Mouse (Mus musculus) embryonic facial prominence, embryonic 15.5 days (tissue): ENCODE results near the gene Fras1. TPM values are rescaled to one million over a fixed set of nuclear protein-coding genes. Genes with fewer than 3 reads are reported as not detected.
A peak's percentile ranks its signal among the peaks of the same experiment; 100 is the strongest.

Source experiments
- ATAC-seq: fragments of 200-750 bp; cut with Nextera tagmentation; 2 replicates; pipeline ENCODE4 v1.8.0; 2017; ENCODE audit warnings: low read depth, moderate TSS enrichment; ENCODE audit not compliant: insufficient number of reproducible peaks, low FRiP score, low TSS enrichment
- H3K27ac ChIP-seq: fragments of 300-500 bp; sonication (generic); replicated peaks from 2 replicates; pipeline ENCODE4 v1.5.1; 2015; ENCODE audit warnings: mild to moderate bottlenecking, inconsistent platforms
- H3K27me3 ChIP-seq: fragments of 300-500 bp; sonication (generic); 2 replicates; pipeline ENCODE4 v1.6.1; 2015; ENCODE audit warnings: inconsistent platforms
- H3K36me3 ChIP-seq: fragments of 300-500 bp; sonication (generic); 2 replicates; pipeline ENCODE4 v1.6.1; 2015; ENCODE audit warnings: mild to moderate bottlenecking, inconsistent platforms
- H3K4me1 ChIP-seq: fragments of 300-500 bp; sonication (generic); 2 replicates; pipeline ENCODE4 v1.6.1; 2015; ENCODE audit warnings: inconsistent platforms
- H3K4me2 ChIP-seq: fragments of 300-500 bp; sonication (generic); replicated peaks from 2 replicates; pipeline ENCODE4 v1.6.1; 2015; ENCODE audit warnings: mild to moderate bottlenecking, inconsistent platforms
- H3K4me3 ChIP-seq: fragments of 300-500 bp; sonication (generic); replicated peaks from 2 replicates; pipeline ENCODE4 v1.5.1; 2015; ENCODE audit warnings: mild to moderate bottlenecking, inconsistent platforms
- H3K9ac ChIP-seq: fragments of 300-500 bp; sonication (generic); 2 replicates; pipeline ENCODE4 v1.6.1; 2015; ENCODE audit warnings: inconsistent platforms
- H3K9me3 ChIP-seq: fragments of 300-500 bp; sonication (generic); replicated peaks from 2 replicates; pipeline ENCODE4 v1.6.1; 2016; ENCODE audit warnings: inconsistent platforms
- WGBS: fragments of 180-500 bp; shearing (Covaris S2); methylation state at CpG from one replicate; pipeline ENCODE4 v1.1.7; 2015; 5-methylcytosine and 5-hydroxymethylcytosine counted together
- polyA plus RNA-seq: library from polyadenylated mRNA; unstranded; fragments of >200 nt; fragmentation: Nextera tagmentation; extraction: Ambion mirVana; gene quantifications from 2 replicates; pipeline ENCODE4 v1.2.1, GENCODE M21; 2015

Fras1 gene
- polyA plus RNA-seq, 1 experiment from 2014 or later: 18.7 TPM

GRCm38 (mm10) chr5:96739138-96739878 lies 365.6 kb downstream of the Fras1 start:
- H3K4me1 ChIP-seq: no peaks in the 10 kb centered on the region
- no peaks in the 10 kb centered on the region for H3K9me3 ChIP-seq
- no peak overlapping the region for H3K27ac ChIP-seq
- no peak for ATAC-seq
- no peak overlapping the region for H3K4me3 ChIP-seq
- no peaks in the 10 kb centered on the region for H3K27me3 ChIP-seq
- no peak overlapping the region for H3K4me2 ChIP-seq
- H3K9ac ChIP-seq: no peak overlapping the region
- WGBS: 91% methylated on average over 15 of the region's 15 CpGs
- no peaks in the 10 kb centered on the region for H3K36me3 ChIP-seq

- H3K27me3 ChIP-seq: no peaks in the 10 kb centered on the region
- no peak for ATAC-seq
- H3K4me3 ChIP-seq: no peak overlapping the region
- no peak overlapping the region for H3K27ac ChIP-seq
- 0 out of 2 replicates have a peak, but pooled peaks cover 5% of the 10 kb centered on the region for H3K4me1 ChIP-seq
- no peaks in the 10 kb centered on the region for H3K36me3 ChIP-seq
- H3K9me3 ChIP-seq: no peaks in the 10 kb centered on the region
- no peak overlapping the region for H3K4me2 ChIP-seq
- WGBS: 64% methylated on average over 8 of the region's 8 CpGs
- H3K9ac ChIP-seq: no peak overlapping the region
Measured at GRCm38 (mm10) chr5:96747195-96747984, 373.6 kb downstream of the Fras1 start.

DNA sequence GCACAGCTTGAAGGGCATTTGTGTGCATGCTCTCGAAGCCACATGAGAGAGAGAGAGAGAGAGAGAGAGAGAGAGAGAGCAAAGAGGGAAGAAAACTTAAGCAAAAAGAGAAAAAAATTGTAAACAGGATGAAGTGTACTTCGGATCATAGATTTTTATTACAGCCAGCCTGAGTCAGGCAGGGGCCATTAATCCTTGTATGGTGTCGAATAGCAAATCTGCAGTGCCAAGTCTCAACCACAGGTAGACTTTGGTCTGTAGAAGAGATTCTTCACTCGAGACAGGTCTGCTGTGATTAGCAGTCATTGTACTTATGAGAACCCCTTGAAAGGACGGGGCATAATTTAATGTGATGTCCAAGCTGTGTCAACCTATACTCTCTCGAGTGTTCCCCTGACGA lies 383.9 kb downstream of the Fras1 start:
- 0 out of 2 replicates have a peak, but pooled peaks cover 5% of the 10 kb centered on the region for H3K36me3 ChIP-seq
- 79% methylated on average over 7 of the region's 7 CpGs for WGBS

DNA sequence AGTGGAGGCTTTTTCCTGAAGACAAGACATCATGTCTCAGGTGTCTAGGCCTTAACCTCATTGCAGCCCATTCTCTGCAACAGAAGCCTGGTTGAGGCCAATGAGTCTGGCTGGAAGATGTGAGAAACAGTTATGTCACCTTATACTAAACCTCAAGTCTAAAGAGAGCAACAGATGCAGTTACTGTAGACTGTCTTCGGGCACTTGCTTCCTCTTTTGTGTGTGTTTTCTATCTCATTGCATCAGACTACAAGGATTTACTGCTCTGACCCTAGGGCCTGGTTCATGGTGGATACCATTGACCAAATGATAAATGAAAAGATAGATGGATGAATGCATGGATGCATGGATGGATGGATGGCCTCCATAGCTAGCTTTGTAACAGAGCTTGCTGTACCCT lies 388.3 kb downstream of the Fras1 start:
- no peak for ATAC-seq
- Histone ChIP-seq H3K4me1 (no peaks in the 10 kb centered on the region), H3K4me3 (no peak overlapping the region), H3K36me3 (0 out of 2 replicates have a peak, but pooled peaks cover 5% of the 10 kb centered on the region), H3K4me2 (no peak overlapping the region), H3K27ac (no peak overlapping the region), H3K9ac (no peak overlapping the region), H3K9me3 (no peaks in the 10 kb centered on the region), H3K27me3 (no peaks in the 10 kb centered on the region)
- 93% methylated on average over 1 of the region's 1 CpGs for WGBS

More for the DNA sequence above, 383.9 kb downstream of the Fras1 start:
- Histone ChIP-seq H3K4me3 (no peak overlapping the region), H3K27me3 (no peaks in the 10 kb centered on the region), H3K27ac (no peak overlapping the region), H3K4me2 (no peak overlapping the region), H3K9ac (no peak overlapping the region), H3K9me3 (no peaks in the 10 kb centered on the region), H3K4me1 (no peaks in the 10 kb centered on the region)
- ATAC-seq: no peak

DNA sequence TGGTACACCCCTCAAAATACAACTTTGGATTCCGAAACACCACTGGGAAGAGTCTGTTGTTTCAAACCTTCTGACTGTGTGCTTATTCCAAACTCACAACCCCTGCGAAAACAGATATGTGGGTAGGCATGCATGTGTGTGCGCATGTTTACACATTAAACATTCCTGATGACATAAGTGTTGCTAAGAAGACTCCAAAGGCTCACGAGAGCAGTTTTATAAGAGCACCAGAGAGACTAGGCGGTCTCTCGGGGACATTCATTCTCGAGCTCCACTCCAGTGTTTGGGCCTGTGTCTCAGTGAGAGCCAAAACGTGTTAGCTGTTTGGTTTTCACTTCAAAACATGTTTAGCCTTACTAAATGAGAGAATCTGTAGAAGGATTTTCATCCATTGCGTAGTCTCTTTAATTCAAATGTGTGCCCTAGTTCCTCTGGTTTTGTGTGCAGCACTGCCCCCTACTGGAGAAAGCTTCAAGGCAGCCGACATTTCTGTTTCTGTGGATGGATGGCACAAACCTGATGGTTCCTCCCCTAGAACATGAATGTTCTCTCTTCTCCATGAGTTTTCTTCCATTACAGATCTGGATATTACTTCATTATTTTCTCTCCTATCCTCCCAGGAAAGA lies 395.2 kb downstream of the Fras1 start:
- no peaks in the 10 kb centered on the region for H3K27me3 ChIP-seq
- no peak overlapping the region for H3K27ac ChIP-seq
- H3K4me2 ChIP-seq: no peak overlapping the region
- no peak overlapping the region for H3K4me3 ChIP-seq
- no peaks in the 10 kb centered on the region for H3K4me1 ChIP-seq
- no peak overlapping the region for H3K9ac ChIP-seq
- no peaks in the 10 kb centered on the region for H3K36me3 ChIP-seq
- 60% methylated on average over 10 of the region's 10 CpGs for WGBS
- H3K9me3 ChIP-seq: no peaks in the 10 kb centered on the region
- ATAC-seq: no peak

GRCm38 (mm10) chr5:96783506-96784288 lies 409.9 kb downstream of the Fras1 start:
- no peaks in the 10 kb centered on the region for H3K9me3 ChIP-seq
- 76% methylated on average over 14 of the region's 14 CpGs for WGBS
- no peaks in the 10 kb centered on the region for H3K27me3 ChIP-seq
- no peaks in the 10 kb centered on the region for H3K4me1 ChIP-seq
- H3K4me3 ChIP-seq: no peak overlapping the region
- H3K27ac ChIP-seq: no peak overlapping the region
- H3K9ac ChIP-seq: no peak overlapping the region
- no peak for ATAC-seq
- H3K4me2 ChIP-seq: no peak overlapping the region
- no peaks in the 10 kb centered on the region for H3K36me3 ChIP-seq

GRCm38 (mm10) chr5:96785096-96785495 lies 411.3 kb downstream of the Fras1 start:
- Histone ChIP-seq H3K4me3 (no peak overlapping the region), H3K9me3 (no peaks in the 10 kb centered on the region), H3K36me3 (no peaks in the 10 kb centered on the region), H3K27ac (no peak overlapping the region), H3K4me1 (no peaks in the 10 kb centered on the region), H3K4me2 (no peak overlapping the region), H3K9ac (no peak overlapping the region), H3K27me3 (no peaks in the 10 kb centered on the region)
- WGBS: 80% methylated on average over 5 of the region's 5 CpGs
- ATAC-seq: no peak

DNA sequence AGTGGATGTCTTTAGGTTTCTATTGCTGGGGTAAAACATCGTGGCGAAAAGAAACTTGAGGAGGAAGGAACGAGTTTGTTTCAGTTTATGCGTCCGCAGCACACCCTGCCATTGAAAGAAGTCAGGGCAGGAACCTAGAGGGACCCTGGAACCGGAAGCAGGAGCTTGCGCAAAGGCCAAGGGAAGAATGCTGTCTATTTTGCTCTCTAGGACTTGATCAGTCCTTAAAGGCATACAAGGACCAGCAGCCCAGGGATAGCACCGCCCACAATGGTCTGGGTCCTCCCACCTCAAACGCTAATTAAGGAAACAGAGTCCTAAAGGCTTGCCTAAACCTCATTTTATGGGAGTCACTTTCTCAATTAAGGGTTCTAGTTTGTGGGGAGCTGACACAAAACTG lies 418.7 kb downstream of the Fras1 start:
- Histone ChIP-seq H3K9me3 (no peaks in the 10 kb centered on the region), H3K36me3 (no peaks in the 10 kb centered on the region), H3K27me3 (no peaks in the 10 kb centered on the region), H3K4me3 (no peak overlapping the region), H3K4me1 (0 out of 2 replicates have a peak, but pooled peaks cover 3% of the 10 kb centered on the region), H3K9ac (no peak overlapping the region), H3K27ac (no peak overlapping the region), H3K4me2 (no peak overlapping the region)
- WGBS: 58% methylated on average over 9 of the region's 9 CpGs
- ATAC-seq: no peak

DNA sequence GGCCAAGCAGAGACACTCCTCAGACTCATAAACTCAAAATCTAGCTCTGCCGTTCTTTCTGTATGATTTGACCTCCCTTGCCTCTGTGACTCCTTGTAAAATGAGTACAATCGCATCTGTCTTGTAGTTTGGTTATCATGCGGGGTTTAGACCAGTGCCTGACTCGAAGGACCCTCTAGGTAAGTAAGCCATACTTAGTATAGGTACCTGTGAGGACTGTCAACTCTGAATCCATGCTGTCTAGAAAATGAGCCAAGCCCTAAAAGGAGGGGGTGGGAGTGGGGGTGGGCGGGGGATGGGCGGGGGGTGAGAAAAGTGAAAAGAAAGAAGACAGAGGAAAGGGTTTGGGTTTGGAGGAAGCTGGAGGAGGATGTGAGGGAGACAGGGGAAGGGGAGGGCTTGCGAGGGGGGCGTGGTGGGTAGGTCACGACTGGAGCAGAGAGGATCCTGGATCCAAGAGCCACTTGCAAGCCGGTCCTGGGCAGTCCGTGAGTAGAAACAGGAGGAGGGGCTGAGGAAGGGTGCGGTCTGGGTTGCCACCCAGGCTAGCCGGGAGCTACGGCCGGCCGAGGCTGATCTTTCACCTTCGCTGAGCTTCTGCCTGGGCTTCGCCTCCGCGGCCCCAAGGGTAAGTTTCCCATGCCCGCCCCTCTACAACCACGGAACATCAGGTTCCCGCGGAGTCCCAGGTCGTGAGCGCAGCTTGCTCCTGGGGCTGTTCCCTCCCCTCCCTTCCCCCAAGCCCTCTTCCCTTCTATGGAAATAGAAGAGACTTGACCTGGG lies 419.4 kb downstream of the Fras1 start, which contains the start of gene Anxa3:
Gene Anxa3 (plus strand): TSS at position 404 of the 783 bp plus-strand sequence.
- 10% methylated on average over 26 of the region's 26 CpGs for WGBS
- no peaks in the 10 kb centered on the region for H3K36me3 ChIP-seq
- no peaks in the 10 kb centered on the region for H3K9me3 ChIP-seq
- no peaks in the 10 kb centered on the region for H3K27me3 ChIP-seq
- ATAC-seq: peak; percentile 75
- H3K4me3 ChIP-seq: peak within 1 kb of the TSS; percentile 49
- peak within 1 kb of the TSS; percentile 21; the same call in 1 of the 2 replicates for H3K9ac ChIP-seq
- H3K4me2 ChIP-seq: peak within 1 kb of the TSS; percentile 88
- H3K27ac ChIP-seq: no peak within 1 kb of the TSS; the same call in 1 of the 2 replicates
- H3K4me1 ChIP-seq: 0 out of 2 replicates have a peak, but pooled peaks cover 3% of the 10 kb centered on the region

DNA sequence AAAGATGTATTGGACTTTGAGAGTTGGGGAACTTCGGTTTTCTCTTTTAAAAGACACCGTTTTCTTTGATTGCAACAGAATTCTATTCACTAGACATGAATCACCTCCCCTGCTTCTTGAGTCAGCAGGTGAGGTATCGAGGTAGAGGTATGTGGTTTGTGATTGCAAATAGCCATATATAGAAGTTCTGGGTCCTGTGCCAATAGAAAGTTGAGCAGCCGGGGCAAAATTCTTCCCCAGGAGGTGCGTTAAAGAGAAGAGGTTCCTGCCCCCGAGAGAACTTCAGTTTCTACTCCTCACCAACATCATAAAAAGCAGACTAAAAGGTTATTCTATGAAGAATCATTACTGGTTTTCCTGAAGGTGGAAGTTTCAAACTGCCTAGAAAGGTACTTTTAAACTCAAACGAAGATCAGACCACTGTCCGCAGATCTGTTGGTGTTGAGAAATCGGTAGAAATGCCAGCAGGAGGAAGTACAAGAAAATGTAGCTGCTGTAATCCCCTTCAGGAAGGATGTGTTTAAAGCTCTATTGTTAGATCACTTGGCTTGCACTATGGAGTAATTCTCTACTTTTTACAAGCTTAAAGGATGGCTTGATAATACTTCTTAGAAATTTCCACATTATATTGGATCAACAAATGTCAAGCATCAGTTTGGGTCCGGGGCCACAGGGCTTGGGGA lies 420.3 kb downstream of the Fras1 start:
- H3K4me2 ChIP-seq: peak overlapping the region; percentile 88

More for the DNA sequence above, 420.3 kb downstream of the Fras1 start:
- Histone ChIP-seq H3K27me3 (no peaks in the 10 kb centered on the region), H3K27ac (no peak overlapping the region; the same call in 1 of the 2 replicates), H3K4me3 (peak overlapping the region; percentile 49), H3K36me3 (no peaks in the 10 kb centered on the region), H3K9ac (no peak overlapping the region), H3K9me3 (no peaks in the 10 kb centered on the region), H3K4me1 (0 out of 2 replicates have a peak, but pooled peaks cover 3% of the 10 kb centered on the region)
- 39% methylated on average over 10 of the region's 10 CpGs for WGBS
- ATAC-seq: no peak
